Mouse (Mus musculus): Measurements from ENCODE around the gene Eps15l1. TPM values are rescaled to one million over a fixed set of nuclear protein-coding genes. Genes with fewer than 3 reads are reported as not detected.

Eps15l1 gene
- polyA plus RNA-seq, 1 experiment = 52.1 TPM

GRCm38 (mm10) chr8:72291104-72291503 is 130.2 kb downstream of the Eps15l1 start:
- no peak for DNase-seq (ENCODE audit: low spot score)

Other genes starting within 250 kb of the Eps15l1 start
- 0.23 and 0.24 TPM in 2 replicates for gene Hsh2d, start 231.8 kb downstream of the Eps15l1 start, polyA plus RNA-seq (2012; rRNA removed)
- 0.04 and 0.11 TPM in 2 replicates for gene Cib3, start 208.6 kb downstream of the Eps15l1 start, polyA plus RNA-seq (2012; rRNA removed)
- gene Gm11034, start 207.8 kb downstream of the Eps15l1 start, polyA plus RNA-seq (2012; rRNA removed) = not detected in 2 replicates
- gene Fam32a, start 201.7 kb downstream of the Eps15l1 start, polyA plus RNA-seq (2012; rRNA removed) = 70.7 and 77.4 TPM in 2 replicates
- gene Ap1m1, start 181.4 kb downstream of the Eps15l1 start, polyA plus RNA-seq (2012; rRNA removed) = 75.1 TPM in 2 replicates
- gene Gm10282, start 116.2 kb downstream of the Eps15l1 start, polyA plus RNA-seq (2012; rRNA removed) = 6.2 and 8.5 TPM in 2 replicates
- 32.4 and 36.7 TPM in 2 replicates for gene Klf2, start 102.4 kb downstream of the Eps15l1 start, polyA plus RNA-seq (2012; rRNA removed)
- gene Calr3, start 22.4 kb upstream of the Eps15l1 start, polyA plus RNA-seq (2012; rRNA removed) = 0.98 and 1.2 TPM in 2 replicates
- gene 1700030K09Rik, start 22.4 kb upstream of the Eps15l1 start, polyA plus RNA-seq (2012; rRNA removed) = 8.7 and 9.3 TPM in 2 replicates
- gene Cherp, start 53.8 kb upstream of the Eps15l1 start, polyA plus RNA-seq (2012; rRNA removed) = 27.4 and 38.5 TPM in 2 replicates
- gene Slc35e1, start 71.2 kb upstream of the Eps15l1 start, polyA plus RNA-seq (2012; rRNA removed) = 21.4 and 22.2 TPM in 2 replicates
- 8.9 and 9.8 TPM in 2 replicates for gene Med26, start 126.8 kb upstream of the Eps15l1 start, polyA plus RNA-seq (2012; rRNA removed)
- 60.1 and 70.8 TPM in 2 replicates for gene Smim7, start 149.6 kb upstream of the Eps15l1 start, polyA plus RNA-seq (2012; rRNA removed)
- 80.0 and 91.5 TPM in 2 replicates for gene Tmem38a, start 150.6 kb upstream of the Eps15l1 start, polyA plus RNA-seq (2012; rRNA removed)
- gene Nwd1, start 225.3 kb upstream of the Eps15l1 start, polyA plus RNA-seq (2012; rRNA removed) = 0.15 and 0.41 TPM in 2 replicates

Measured in urinary bladder, adult 2 months (tissue).